Mouse (Mus musculus) B cell, adult 2 months (primary cell): ENCODE measurements around the gene Kif13a.

Experiments
- DNase-seq, 2 experiments: peaks; one replicate each; pipeline ENCODE4 v3.0.0; 2022

The Kif13a gene

GRCm38 (mm10) chr13:46919797-46920196 is 9.9 kb downstream of the Kif13a start:
- DNase-seq: no peak

- no peak for DNase-seq
Measured at GRCm38 (mm10) chr13:46918509-46918908, 11.2 kb downstream of the Kif13a start.

- no peak for DNase-seq
Measured at GRCm38 (mm10) chr13:46911960-46912359, 17.7 kb downstream of the Kif13a start.

DNA sequence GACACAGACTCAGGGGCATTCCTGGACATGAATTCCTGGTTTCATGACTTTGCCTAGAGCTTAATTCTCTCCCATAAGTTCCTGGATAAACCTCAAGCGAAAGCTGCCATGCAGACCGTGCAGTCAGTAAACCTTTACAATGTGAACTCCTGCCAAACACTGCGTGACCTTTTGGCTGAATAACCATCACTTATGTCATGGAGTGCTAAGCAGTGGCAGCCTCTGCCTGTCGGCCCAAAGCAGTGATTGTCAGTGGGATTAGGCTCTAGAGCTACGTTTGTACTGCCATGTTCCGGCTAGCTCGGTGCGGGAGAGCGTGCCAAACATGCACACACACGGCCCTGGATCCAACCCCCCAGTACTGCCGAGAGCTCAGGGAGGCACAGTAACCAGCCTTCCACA is 18.6 kb downstream of the Kif13a start:
- no peak for DNase-seq

GRCm38 (mm10) chr13:46909946-46910345 is 19.7 kb downstream of the Kif13a start:
- DNase-seq: no peak

DNA sequence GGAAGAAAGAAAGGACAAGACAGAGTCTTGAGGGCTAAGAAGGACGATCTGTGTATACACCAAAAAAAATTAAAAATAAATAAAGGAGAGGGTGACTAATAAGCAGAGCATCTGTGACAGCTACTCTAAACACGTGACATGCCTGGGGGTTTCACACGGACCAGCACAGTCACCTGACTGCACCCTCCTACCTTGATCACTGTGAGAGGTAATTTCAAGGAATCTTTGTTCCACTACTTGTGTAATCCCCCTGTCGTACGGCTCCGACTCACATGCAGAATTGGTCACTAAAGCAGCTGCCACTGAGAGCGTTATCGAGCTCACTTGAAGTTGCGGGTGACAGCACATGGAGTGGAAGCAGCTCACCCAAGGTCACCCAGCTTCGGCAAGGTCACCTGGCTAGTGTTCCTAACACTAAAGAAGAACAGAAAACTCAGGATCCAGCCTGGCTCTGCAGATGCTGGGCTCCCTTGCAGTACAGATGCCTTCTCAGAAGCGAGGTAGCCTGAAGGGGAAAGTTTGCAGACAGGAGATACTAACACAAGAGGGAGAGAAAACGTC is 20.6 kb downstream of the Kif13a start:
- DNase-seq: no peak

DNA sequence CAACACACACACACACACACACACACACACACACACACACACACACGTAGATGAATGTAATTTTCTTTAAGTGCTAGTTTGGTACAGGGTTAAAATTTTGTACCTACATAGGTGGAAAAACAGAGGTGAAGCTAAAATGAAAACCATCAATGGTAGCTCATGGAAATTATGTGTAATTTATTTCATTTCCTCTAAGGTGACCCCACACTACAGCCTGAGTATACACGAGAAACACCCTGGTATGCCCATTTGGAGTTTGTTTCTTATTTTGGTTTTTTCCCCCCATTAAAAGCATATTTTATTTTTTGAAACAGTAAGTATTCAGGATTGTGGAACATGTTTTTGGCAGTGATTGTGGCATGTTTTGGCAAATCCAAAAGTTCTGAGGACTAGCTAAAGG is 21.3 kb downstream of the Kif13a start:
- no peak for DNase-seq

DNA sequence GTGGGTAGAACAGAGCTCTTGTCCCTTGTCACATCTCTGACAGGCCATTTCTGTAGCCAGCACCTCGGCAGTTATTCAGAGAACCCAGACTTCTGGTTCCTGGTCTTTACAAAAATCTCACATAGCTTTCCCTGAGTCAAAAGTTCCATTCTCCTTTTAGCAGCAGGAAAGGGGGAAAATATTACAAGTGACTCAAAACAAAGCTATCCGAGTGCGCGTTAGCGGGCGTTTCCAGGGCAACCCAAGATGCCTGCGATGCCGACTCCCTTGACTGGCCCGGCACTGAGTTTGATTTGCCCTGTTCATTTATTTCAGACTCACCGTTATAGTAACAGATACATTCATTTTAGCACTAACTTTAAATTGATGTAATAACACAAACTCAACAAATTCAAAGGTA is 21.8 kb downstream of the Kif13a start:
- no peak for DNase-seq

- DNase-seq: no peak
Measured at GRCm38 (mm10) chr13:46907115-46907514, 22.6 kb downstream of the Kif13a start.

GRCm38 (mm10) chr13:46905971-46906370 is 23.7 kb downstream of the Kif13a start:
- no peak for DNase-seq

GRCm38 (mm10) chr13:46904982-46905621 is 24.6 kb downstream of the Kif13a start:
- DNase-seq: no peak

- DNase-seq: no peak
Measured at GRCm38 (mm10) chr13:46902568-46903255, 27.0 kb downstream of the Kif13a start.

- DNase-seq: no peak
Measured at GRCm38 (mm10) chr13:46900870-46901555, 28.7 kb downstream of the Kif13a start.

DNA sequence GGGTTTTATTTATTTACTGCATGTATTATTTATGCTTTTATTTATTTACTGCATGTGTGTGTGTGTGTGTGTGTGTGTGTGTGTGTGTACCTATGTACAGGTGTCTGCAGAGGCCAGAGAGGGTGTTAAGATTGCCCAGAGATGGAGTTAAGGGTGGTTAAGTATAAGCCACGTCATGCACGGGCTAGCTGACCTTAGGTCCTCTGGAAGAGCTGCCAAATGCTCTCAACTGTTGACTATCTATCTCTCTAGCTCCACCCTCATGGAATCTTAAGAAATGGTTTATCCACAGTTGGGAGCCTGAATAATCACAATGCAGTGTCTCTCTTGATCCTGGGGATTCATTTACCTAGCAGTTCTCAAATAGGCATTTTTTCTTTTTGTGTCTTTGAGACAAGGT is 30.8 kb downstream of the Kif13a start:
- no peak for DNase-seq

DNA sequence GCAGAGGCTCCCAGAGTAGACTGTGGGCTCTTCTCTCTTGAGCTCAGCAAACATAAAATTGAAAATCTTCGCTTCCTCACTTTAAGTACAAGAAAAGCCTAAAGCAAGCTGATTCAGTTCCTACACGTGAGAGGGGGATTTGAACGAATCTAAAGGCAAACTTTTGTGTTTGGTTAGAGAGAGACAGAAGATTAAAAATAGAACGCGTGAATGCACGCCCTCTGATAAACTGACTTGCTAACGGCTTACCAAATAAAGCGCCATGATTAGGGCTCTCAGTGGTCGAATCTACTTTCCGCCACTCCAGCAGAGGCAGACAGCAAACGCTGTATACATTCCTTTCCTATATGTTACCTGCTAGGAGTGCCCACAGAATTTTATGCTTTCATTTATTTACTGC is 31.3 kb downstream of the Kif13a start:
- no peak for DNase-seq

DNA sequence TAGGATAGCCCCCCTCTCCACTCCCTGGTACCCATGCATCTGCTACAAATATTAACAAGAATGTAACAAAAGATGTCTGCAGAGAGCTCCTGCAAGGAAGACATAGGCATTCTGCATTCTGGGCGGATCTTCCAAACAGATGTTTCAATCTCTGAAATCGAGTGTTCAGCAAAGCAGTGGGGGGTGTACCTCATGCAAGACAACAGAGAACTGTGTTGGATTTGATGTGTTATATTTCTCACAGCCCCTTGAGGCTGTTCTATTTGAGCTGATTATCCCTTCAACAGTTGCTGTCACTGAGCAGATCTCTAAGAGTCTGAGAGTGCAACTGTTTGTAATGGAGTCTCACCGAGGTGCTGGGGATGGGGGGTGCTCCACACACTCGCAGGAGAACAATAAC is 37.3 kb downstream of the Kif13a start:
- no peak for DNase-seq

- no peak for DNase-seq
Measured at GRCm38 (mm10) chr13:46888150-46888683, 41.5 kb downstream of the Kif13a start.

- no peak for DNase-seq
Measured at GRCm38 (mm10) chr13:46886497-46887261, 43.0 kb downstream of the Kif13a start.

GRCm38 (mm10) chr13:46885759-46886060 is 44.0 kb downstream of the Kif13a start:
- no peak for DNase-seq

GRCm38 (mm10) chr13:46884898-46885758 is 44.5 kb downstream of the Kif13a start:
- no peak for DNase-seq

- DNase-seq: no peak
Measured at GRCm38 (mm10) chr13:46883976-46884375, 45.7 kb downstream of the Kif13a start.

- no peak for DNase-seq
Measured at GRCm38 (mm10) chr13:46883381-46883780, 46.3 kb downstream of the Kif13a start.
